Mouse (Mus musculus) liver, embryonic 16.5 days (tissue): ENCODE results near the gene Gtpbp8. TPM values are rescaled to one million over a fixed set of nuclear protein-coding genes. Genes with fewer than 3 reads are reported as not detected.

ENCODE experiments used
- ATAC-seq: fragments of 200-750 bp; cut with Nextera tagmentation; 2 replicates; pipeline ENCODE4 v1.8.0; 2017; ENCODE audit warnings: low read depth, mild to moderate bottlenecking, moderate number of reproducible peaks, moderate library complexity
- H3K27ac ChIP-seq: fragments of 300-500 bp; sonication (generic); 2 replicates; pipeline ENCODE4 v1.5.1; 2014; ENCODE audit warnings: mild to moderate bottlenecking, low read length
- H3K27me3 ChIP-seq: fragments of 300-500 bp; sonication (generic); 2 replicates; pipeline ENCODE4 v1.6.1; 2014; ENCODE audit warnings: low read depth, low read length, mixed read lengths; ENCODE audit not compliant: control insufficient read depth, insufficient read depth
- H3K36me3 ChIP-seq: fragments of 300-500 bp; sonication (generic); 2 replicates; pipeline ENCODE4 v1.6.1; 2014; ENCODE audit warnings: mild to moderate bottlenecking; ENCODE audit not compliant: control insufficient read depth, insufficient read depth
- H3K4me1 ChIP-seq: fragments of 300-500 bp; sonication (generic); 2 replicates; pipeline ENCODE4 v1.6.1; 2014; ENCODE audit warnings: low read depth, low read length, mixed read lengths; ENCODE audit not compliant: control insufficient read depth
- H3K4me2 ChIP-seq: fragments of 300-500 bp; sonication (generic); 2 replicates; pipeline ENCODE4 v1.6.1; 2014; ENCODE audit warnings: low read depth, low read length, mixed read lengths
- H3K4me3 ChIP-seq: fragments of 300-500 bp; sonication (generic); 2 replicates; pipeline ENCODE4 v1.5.1; 2014; ENCODE audit warnings: low read depth, mild to moderate bottlenecking, low read length
- H3K9ac ChIP-seq: fragments of 300-500 bp; sonication (generic); 2 replicates; pipeline ENCODE4 v1.6.1; 2014; ENCODE audit warnings: low read depth, low read length
- H3K9me3 ChIP-seq: fragments of 300-500 bp; sonication (generic); replicated peaks from 2 replicates; pipeline ENCODE4 v1.6.1; 2016; ENCODE audit warnings: low read length; ENCODE audit not compliant: control insufficient read depth
- WGBS: fragments of 180-500 bp; shearing (Covaris S2); extraction: QIAGEN DNeasy Blood & Tissue Kit; methylation state at CpG from one replicate; pipeline ENCODE4 v1.1.7; 2014; ENCODE audit not compliant: insufficient replicate concordance; 5-methylcytosine and 5-hydroxymethylcytosine counted together
- polyA plus RNA-seq: library from polyadenylated mRNA; unstranded; fragments of >200 nt; fragmentation: Nextera tagmentation; extraction: Ambion mirVana; gene quantifications from 2 replicates; pipeline ENCODE4 v1.2.1, GENCODE M21; 2015

The Gtpbp8 gene
- polyA plus RNA-seq, 1 experiment from 2014 or later = 16.4 TPM

- no peak overlapping the region for H3K4me3 ChIP-seq
- no peak overlapping the region for H3K4me2 ChIP-seq
- ATAC-seq = no peak
Observed at GRCm38 (mm10) chr16:44767967-44768366, 21.8 kb upstream of the Gtpbp8 start.

GRCm38 (mm10) chr16:44767506-44767905 is 21.3 kb upstream of the Gtpbp8 start:
- Histone ChIP-seq H3K4me1 (no peaks in the 10 kb centered on the region), H3K4me2 (no peak overlapping the region), H3K27me3 (no peaks in the 10 kb centered on the region), H3K9ac (no peak overlapping the region), H3K27ac (no peak overlapping the region), H3K9me3 (no peaks in the 10 kb centered on the region), H3K36me3 (no peaks in the 10 kb centered on the region), H3K4me3 (no peak overlapping the region)
- ATAC-seq = no peak
- WGBS = 54% methylated on average over 7 of the region's 7 CpGs

More at GRCm38 (mm10) chr16:44767967-44768366, 21.8 kb upstream of the Gtpbp8 start:
- H3K9ac ChIP-seq = no peak overlapping the region
- H3K36me3 ChIP-seq = no peaks in the 10 kb centered on the region
- H3K9me3 ChIP-seq = no peaks in the 10 kb centered on the region
- 27% methylated on average over 2 of the region's 2 CpGs for WGBS
- no peak overlapping the region for H3K27ac ChIP-seq
- no peaks in the 10 kb centered on the region for H3K4me1 ChIP-seq
- H3K27me3 ChIP-seq = no peaks in the 10 kb centered on the region

GRCm38 (mm10) chr16:44766320-44766892 is 20.2 kb upstream of the Gtpbp8 start:
- Histone ChIP-seq H3K4me2 (peak overlapping the region; percentile 63), H3K9me3 (no peaks in the 10 kb centered on the region), H3K4me3 (peak overlapping the region; percentile 58), H3K27ac (no peak overlapping the region), H3K36me3 (no peaks in the 10 kb centered on the region), H3K27me3 (no peaks in the 10 kb centered on the region), H3K4me1 (no peaks in the 10 kb centered on the region), H3K9ac (no peak overlapping the region)
- WGBS = 17% methylated on average over 9 of the region's 9 CpGs
- ATAC-seq = no peak

- Histone ChIP-seq H3K36me3 (no peaks in the 10 kb centered on the region), H3K4me3 (peak within 1 kb of the TSS; percentile 58), H3K9me3 (no peaks in the 10 kb centered on the region), H3K4me2 (peak within 1 kb of the TSS; percentile 63), H3K27me3 (no peaks in the 10 kb centered on the region), H3K9ac (peak within 1 kb of the TSS; percentile 49), H3K4me1 (no peaks in the 10 kb centered on the region), H3K27ac (peak within 1 kb of the TSS; percentile 25; the same call in 1 of the 2 replicates)
- ATAC-seq = peak; percentile 70
- WGBS = 15% methylated on average over 22 of the region's 22 CpGs
Observed at GRCm38 (mm10) chr16:44765555-44766319, 19.6 kb upstream of the Gtpbp8 start, which contains the start of gene Cd200r1. TSS of gene Cd200r1 (plus strand) at chr16:44765736.

- Histone ChIP-seq H3K4me1 (no peaks in the 10 kb centered on the region), H3K9ac (no peak overlapping the region), H3K27ac (no peak overlapping the region), H3K27me3 (no peaks in the 10 kb centered on the region), H3K4me3 (no peak overlapping the region), H3K4me2 (no peak overlapping the region), H3K36me3 (no peaks in the 10 kb centered on the region), H3K9me3 (no peaks in the 10 kb centered on the region)
- WGBS = 24% methylated on average over 1 of the region's 1 CpGs
- no peak for ATAC-seq
Observed at GRCm38 (mm10) chr16:44761811-44762210, 15.6 kb upstream of the Gtpbp8 start.

GRCm38 (mm10) chr16:44757700-44758099 is 11.5 kb upstream of the Gtpbp8 start:
- H3K36me3 ChIP-seq = no peaks in the 10 kb centered on the region
- no peak overlapping the region for H3K4me2 ChIP-seq
- ATAC-seq = no peak
- H3K4me3 ChIP-seq = no peak overlapping the region
- no peak overlapping the region for H3K9ac ChIP-seq
- H3K4me1 ChIP-seq = no peaks in the 10 kb centered on the region
- 57% methylated on average over 8 of the region's 8 CpGs for WGBS
- H3K9me3 ChIP-seq = no peaks in the 10 kb centered on the region
- H3K27ac ChIP-seq = no peak overlapping the region
- no peaks in the 10 kb centered on the region for H3K27me3 ChIP-seq

GRCm38 (mm10) chr16:44748007-44748406 is 1.8 kb upstream of the Gtpbp8 start:
- 39% methylated on average over 3 of the region's 3 CpGs for WGBS
- ATAC-seq = no peak

GRCm38 (mm10) chr16:44745471-44745865 is 695 bp downstream of the Gtpbp8 start:
- ATAC-seq = peak; percentile 8; the same call in 1 of the 2 replicates
- Histone ChIP-seq H3K4me2 (peak overlapping the region; percentile 82), H3K27ac (peak overlapping the region; percentile 88), H3K9ac (peak overlapping the region; percentile 73), H3K27me3 (no peaks in the 10 kb centered on the region), H3K9me3 (no peaks in the 10 kb centered on the region), H3K4me3 (peak overlapping the region; percentile 75), H3K4me1 (peaks cover 12% of the 10 kb centered on the region), H3K36me3 (no peaks in the 10 kb centered on the region)
- 6% methylated on average over 14 of the region's 14 CpGs for WGBS

More at GRCm38 (mm10) chr16:44748007-44748406, 1.8 kb upstream of the Gtpbp8 start:
- Histone ChIP-seq H3K27me3 (no peaks in the 10 kb centered on the region), H3K9me3 (no peaks in the 10 kb centered on the region), H3K27ac (no peak overlapping the region), H3K9ac (no peak overlapping the region), H3K36me3 (no peaks in the 10 kb centered on the region), H3K4me3 (no peak overlapping the region), H3K4me1 (peaks cover 12% of the 10 kb centered on the region), H3K4me2 (no peak overlapping the region)

- Histone ChIP-seq H3K9ac (no peak overlapping the region), H3K27ac (no peak overlapping the region), H3K36me3 (peaks cover 3% of the 10 kb centered on the region; the same call in 1 of the 2 replicates), H3K9me3 (no peaks in the 10 kb centered on the region), H3K4me1 (peaks cover 12% of the 10 kb centered on the region), H3K27me3 (no peaks in the 10 kb centered on the region), H3K4me3 (no peak overlapping the region), H3K4me2 (no peak overlapping the region)
- WGBS = 74% methylated on average over 1 of the region's 1 CpGs
- ATAC-seq = no peak
Observed at GRCm38 (mm10) chr16:44742753-44743152, 3.4 kb downstream of the Gtpbp8 start.
